Mouse (Mus musculus): ENCODE results near the gene Dap. TPM values are rescaled to one million over a fixed set of nuclear protein-coding genes. Genes with fewer than 3 reads are reported as not detected.

Dap gene
- total RNA-seq, 4 experiments from 2014 or later: 19.5 to 22.3 (median 20.7) TPM

- no peak for DNase-seq (ENCODE audit: low spot score)
Observed at GRCm38 (mm10) chr15:31237368-31237767, 13.3 kb downstream of the Dap start.

GRCm38 (mm10) chr15:31237898-31238297 lies 13.8 kb downstream of the Dap start:
- no peak for DNase-seq (ENCODE audit: low spot score)

GRCm38 (mm10) chr15:31238611-31239010 lies 14.5 kb downstream of the Dap start:
- no peak for DNase-seq (ENCODE audit: low spot score)

GRCm38 (mm10) chr15:31239713-31240112 lies 15.6 kb downstream of the Dap start:
- DNase-seq (ENCODE audit: low spot score): no peak

GRCm38 (mm10) chr15:31240181-31240580 lies 16.1 kb downstream of the Dap start:
- DNase-seq (ENCODE audit: low spot score): no peak

- no peak for DNase-seq (ENCODE audit: low spot score)
Observed at GRCm38 (mm10) chr15:31243260-31243659, 19.1 kb downstream of the Dap start.

- DNase-seq (ENCODE audit: low spot score): no peak
Observed at GRCm38 (mm10) chr15:31244696-31245445, 20.8 kb downstream of the Dap start.

DNA sequence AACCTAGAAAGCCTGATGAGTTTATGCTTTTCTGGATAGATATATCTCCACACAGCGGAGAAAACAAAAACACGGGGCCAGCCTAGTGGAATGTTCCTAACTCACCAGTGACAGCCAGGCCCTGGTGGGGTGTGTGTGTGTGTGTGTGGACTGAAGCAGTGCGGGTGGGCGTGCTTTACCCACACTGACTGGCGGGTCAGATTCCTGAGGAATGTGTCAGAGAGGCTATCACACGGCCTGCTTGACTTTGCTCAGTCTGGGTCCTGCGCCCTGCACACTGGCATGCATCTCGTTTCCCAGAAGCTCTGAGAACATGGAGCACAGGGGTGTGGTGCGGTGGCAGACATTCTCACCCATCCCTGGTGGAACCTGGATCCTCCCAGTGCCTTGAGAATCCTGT lies 21.8 kb downstream of the Dap start:
- no peak for DNase-seq (ENCODE audit: low spot score)

GRCm38 (mm10) chr15:31247035-31247434 lies 22.9 kb downstream of the Dap start:
- no peak for DNase-seq (ENCODE audit: low spot score)

DNA sequence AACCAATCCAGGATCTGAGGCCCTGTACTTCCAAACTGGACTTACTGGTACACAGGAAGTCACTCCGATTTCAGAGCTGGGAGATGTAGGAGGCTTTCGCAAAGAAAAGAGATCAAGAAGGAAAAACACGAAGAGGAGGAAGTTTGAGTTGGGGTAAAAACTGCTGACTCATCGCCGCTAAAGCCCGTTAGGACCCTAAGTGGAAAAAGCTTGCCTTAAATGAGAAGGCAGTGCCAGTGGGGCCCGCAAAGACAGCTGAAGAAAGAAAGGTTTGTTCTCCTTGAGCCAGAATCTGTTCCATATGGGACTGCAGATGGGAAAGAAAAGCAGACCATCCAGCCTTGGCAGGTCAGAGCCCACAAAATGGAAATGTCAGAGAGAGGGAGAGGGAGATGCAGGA lies 24.8 kb downstream of the Dap start:
- no peak for DNase-seq (ENCODE audit: low spot score)

- DNase-seq (ENCODE audit: low spot score): no peak
Observed at GRCm38 (mm10) chr15:31250027-31250426, 25.9 kb downstream of the Dap start.

GRCm38 (mm10) chr15:31250676-31251075 lies 26.6 kb downstream of the Dap start:
- DNase-seq (ENCODE audit: low spot score): no peak

- no peak for DNase-seq (ENCODE audit: low spot score)
Observed at GRCm38 (mm10) chr15:31251189-31251588, 27.1 kb downstream of the Dap start.

- DNase-seq (ENCODE audit: low spot score): no peak
Observed at GRCm38 (mm10) chr15:31252590-31253311, 28.6 kb downstream of the Dap start.

DNA sequence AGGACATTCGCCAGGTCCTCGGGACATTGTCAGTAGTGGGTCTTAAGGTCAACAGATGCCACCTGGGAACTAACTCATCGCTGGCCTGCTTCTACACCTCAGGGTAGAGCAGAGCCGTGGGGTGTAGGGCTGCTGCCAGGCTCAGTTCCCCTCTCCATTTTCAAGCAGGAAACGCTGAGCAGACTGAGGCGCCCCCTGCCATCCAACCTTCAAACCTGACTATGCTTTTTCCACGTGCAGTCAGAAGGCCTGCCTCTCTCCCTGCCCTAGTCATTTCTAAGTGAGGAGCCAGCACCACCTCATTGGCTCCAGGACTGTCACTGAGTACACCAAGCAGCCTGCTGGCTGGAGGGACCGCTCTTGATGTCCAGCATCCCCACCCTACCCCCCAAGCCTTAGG lies 29.3 kb downstream of the Dap start:
- DNase-seq (ENCODE audit: low spot score): no peak

- DNase-seq (ENCODE audit: low spot score): no peak
Observed at GRCm38 (mm10) chr15:31253963-31254362, 29.8 kb downstream of the Dap start.

DNA sequence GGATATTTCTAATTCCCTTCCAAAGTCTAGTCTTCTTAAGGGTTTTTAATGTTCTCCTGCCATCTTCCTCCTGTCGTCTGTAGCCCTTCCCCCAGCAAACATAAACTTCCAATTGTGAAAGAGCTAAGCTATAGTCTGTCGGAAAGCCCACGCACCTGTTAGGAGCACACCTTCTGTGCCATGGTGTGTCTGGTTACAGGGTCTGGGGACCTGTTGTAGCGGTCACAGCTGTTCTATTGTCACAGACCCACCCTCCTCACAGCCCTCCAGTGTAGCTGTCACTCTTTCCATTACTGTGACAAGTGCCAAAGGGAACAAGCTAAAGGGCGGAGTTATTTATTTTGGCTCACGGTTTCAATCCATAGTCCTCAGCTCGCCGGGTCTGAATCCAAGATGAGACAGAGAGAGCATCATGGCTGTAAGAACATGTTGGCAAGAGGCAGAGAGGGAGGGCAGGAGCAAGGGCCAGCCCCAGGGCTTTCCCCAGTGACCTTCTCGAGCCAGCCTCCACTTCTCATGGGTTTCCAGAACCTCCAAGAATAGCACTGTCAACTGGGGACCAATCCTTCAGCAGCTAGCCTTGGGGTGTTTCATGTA lies 30.9 kb downstream of the Dap start:
- DNase-seq (ENCODE audit: low spot score): no peak

DNA sequence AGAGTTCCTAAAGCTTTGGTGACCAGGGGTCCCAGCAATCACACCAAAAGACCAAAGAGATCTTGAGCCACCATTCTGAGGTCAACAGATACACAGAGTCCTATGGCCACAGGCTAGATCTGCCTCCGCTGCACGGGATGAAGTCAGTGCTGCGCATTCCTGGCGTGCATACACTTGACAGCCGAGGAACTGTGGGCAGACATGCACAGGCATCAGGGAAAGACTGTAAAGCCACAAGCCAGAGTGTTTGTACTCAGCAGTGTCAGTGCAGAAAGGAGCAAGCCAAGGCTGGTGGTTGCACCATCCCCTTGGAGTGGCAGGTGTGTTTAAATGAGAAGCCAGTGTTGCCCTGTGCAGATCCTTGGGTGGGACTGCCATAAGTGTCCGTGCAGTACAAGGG lies 31.6 kb downstream of the Dap start:
- DNase-seq (ENCODE audit: low spot score): no peak

- no peak for DNase-seq (ENCODE audit: low spot score)
Observed at GRCm38 (mm10) chr15:31257329-31257728, 33.2 kb downstream of the Dap start.

DNA sequence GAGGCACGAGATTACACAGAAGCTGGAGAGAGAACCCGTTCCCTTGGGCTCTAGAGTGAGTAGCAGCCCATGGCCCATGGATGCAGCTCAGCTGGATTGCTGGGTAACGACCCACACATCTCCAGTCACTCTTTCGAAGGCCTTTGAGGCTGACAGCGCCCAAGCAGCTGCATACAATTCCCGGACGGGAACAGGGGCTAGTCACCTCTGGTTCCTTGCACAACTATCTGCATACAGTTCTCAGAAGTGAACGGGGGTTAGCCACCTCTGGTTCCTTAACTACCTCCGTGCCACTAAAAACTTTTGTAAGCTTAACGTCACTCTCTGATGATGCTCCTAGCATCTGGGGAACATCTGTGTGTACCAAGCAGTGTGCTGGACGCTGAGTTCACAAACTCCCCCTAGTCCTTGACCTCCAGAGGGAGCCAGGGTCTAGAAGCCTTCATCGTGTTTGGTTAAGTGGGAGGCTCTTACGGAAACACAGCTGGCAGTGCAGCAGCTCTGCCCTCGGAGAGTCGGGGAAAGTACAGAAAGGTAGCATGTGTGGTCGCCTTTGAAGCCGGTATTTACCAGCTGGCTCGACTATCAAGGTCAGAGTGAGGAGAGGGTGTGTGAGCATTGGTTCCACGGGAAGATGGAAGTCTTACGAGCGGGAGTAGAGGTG lies 34.0 kb downstream of the Dap start:
- no peak for DNase-seq (ENCODE audit: low spot score)

- DNase-seq (ENCODE audit: low spot score): no peak
Observed at GRCm38 (mm10) chr15:31258693-31259439, 34.8 kb downstream of the Dap start.

GRCm38 (mm10) chr15:31261094-31261493 lies 37.0 kb downstream of the Dap start:
- DNase-seq (ENCODE audit: low spot score): no peak
